Mouse (Mus musculus) intestine, postnatal 0 days (tissue): Measurements from ENCODE around the gene Cby3. TPM values are rescaled to one million over a fixed set of nuclear protein-coding genes. Genes with fewer than 3 reads are reported as not detected.

Experiments
- ATAC-seq: fragments of 200-750 bp; cut with Nextera tagmentation; 2 replicates; pipeline ENCODE4 v1.8.0; 2017; ENCODE audit warnings: mild to moderate bottlenecking, moderate TSS enrichment, moderate library complexity
- H3K27ac ChIP-seq: fragments of 300-500 bp; sonication (generic); 2 replicates; pipeline ENCODE4 v1.5.1; 2014; ENCODE audit warnings: mild to moderate bottlenecking, low read depth, low read length, moderate library complexity
- H3K27me3 ChIP-seq: fragments of 300-500 bp; sonication (generic); replicated peaks from 2 replicates; pipeline ENCODE4 v1.6.1; 2014; ENCODE audit warnings: low read length, mixed read lengths; ENCODE audit not compliant: control insufficient read depth, insufficient read depth
- H3K36me3 ChIP-seq: fragments of 300-500 bp; sonication (generic); 2 replicates; pipeline ENCODE4 v1.6.1; 2014; ENCODE audit warnings: mild to moderate bottlenecking, moderate library complexity; ENCODE audit not compliant: control insufficient read depth, insufficient read depth
- H3K4me1 ChIP-seq: fragments of 300-500 bp; sonication (generic); replicated peaks from 2 replicates; pipeline ENCODE4 v1.6.1; 2014; ENCODE audit warnings: antibody characterized with exemption, low read length, mixed read lengths; ENCODE audit not compliant: control insufficient read depth, insufficient read depth
- H3K4me2 ChIP-seq: fragments of 300-500 bp; sonication (generic); replicated peaks from 2 replicates; pipeline ENCODE4 v1.6.1; 2014; ENCODE audit warnings: low read depth, mild to moderate bottlenecking, moderate library complexity
- H3K4me3 ChIP-seq: fragments of 300-500 bp; sonication (generic); 2 replicates; pipeline ENCODE4 v1.5.1; 2014; ENCODE audit warnings: low read depth, low read length
- H3K9ac ChIP-seq: fragments of 300-500 bp; sonication (generic); 2 replicates; pipeline ENCODE4 v1.6.1; 2014; ENCODE audit warnings: mild to moderate bottlenecking, low read depth, low read length
- H3K9me3 ChIP-seq: fragments of 300-500 bp; sonication (generic); 2 replicates; pipeline ENCODE4 v1.6.1; 2016; ENCODE audit warnings: mixed run types; ENCODE audit not compliant: control insufficient read depth
- CTCF ChIP-seq: sonication (generic); IDR thresholded peaks from 2 replicates; pipeline ENCODE4 v1.5.1; 2016; ENCODE audit warnings: low read depth, mild to moderate bottlenecking, control low read depth, antibody characterized with exemption, moderate library complexity
- WGBS: fragments of 180-500 bp; shearing (Covaris S2); extraction: QIAGEN DNeasy Blood & Tissue Kit; methylation state at CpG from one replicate; pipeline ENCODE4 v1.1.7; 2014; 5-methylcytosine and 5-hydroxymethylcytosine counted together
- polyA plus RNA-seq: library from polyadenylated mRNA; unstranded; fragments of >200 nt; fragmentation: Nextera tagmentation; extraction: Ambion mirVana; gene quantifications from 2 replicates; pipeline ENCODE4 v1.2.1, GENCODE M21; 2015

Cby3 gene
- polyA plus RNA-seq, 1 experiment from 2014 or later: 0.17 TPM

GRCm38 (mm10) chr11:50379023-50379752, 24.9 kb downstream of the Cby3 start:
- Histone ChIP-seq H3K4me1 (0 out of 2 replicates have a peak, but pooled peaks cover 2% of the 10 kb centered on the region), H3K36me3 (peaks cover 22% of the 10 kb centered on the region), H3K27me3 (no peaks in the 10 kb centered on the region), H3K27ac (no peak overlapping the region), H3K4me2 (peak overlapping the region; percentile 91), H3K4me3 (peak overlapping the region; percentile 78), H3K9me3 (no peaks in the 10 kb centered on the region), H3K9ac (peak overlapping the region; percentile 96; the same call in 1 of the 2 replicates)
- no peak for TF ChIP-seq CTCF
- WGBS: 38% methylated on average over 12 of the region's 12 CpGs
- ATAC-seq: no peak

- no peak overlapping the region for H3K4me3 ChIP-seq
- H3K27ac ChIP-seq: no peak overlapping the region
- 0 out of 2 replicates have a peak, but pooled peaks cover 2% of the 10 kb centered on the region for H3K4me1 ChIP-seq
- H3K9ac ChIP-seq: no peak overlapping the region
- WGBS: 23% methylated on average over 4 of the region's 4 CpGs
- H3K27me3 ChIP-seq: no peaks in the 10 kb centered on the region
- no peak for TF ChIP-seq CTCF
- ATAC-seq: no peak
- peaks cover 35% of the 10 kb centered on the region for H3K36me3 ChIP-seq
- H3K9me3 ChIP-seq: no peaks in the 10 kb centered on the region
- H3K4me2 ChIP-seq: peak overlapping the region; percentile 30; the same call in 1 of the 2 replicates
Measured at GRCm38 (mm10) chr11:50381311-50381710, 27.0 kb downstream of the Cby3 start.

GRCm38 (mm10) chr11:50387167-50387679, 33.0 kb downstream of the Cby3 start:
- no peak for ATAC-seq
- no peak overlapping the region for H3K9ac ChIP-seq
- no peaks in the 10 kb centered on the region for H3K9me3 ChIP-seq
- WGBS: 79% methylated on average over 3 of the region's 3 CpGs
- no peak overlapping the region for H3K27ac ChIP-seq
- H3K4me1 ChIP-seq: no peaks in the 10 kb centered on the region
- TF ChIP-seq CTCF: no peak
- H3K4me3 ChIP-seq: no peak overlapping the region
- H3K27me3 ChIP-seq: no peaks in the 10 kb centered on the region
- H3K4me2 ChIP-seq: no peak overlapping the region
- H3K36me3 ChIP-seq: peaks cover 63% of the 10 kb centered on the region

GRCm38 (mm10) chr11:50387697-50388096, 33.4 kb downstream of the Cby3 start:
- no peak for ATAC-seq
- no peak overlapping the region for H3K4me2 ChIP-seq
- WGBS: 83% methylated on average over 4 of the region's 4 CpGs
- H3K27ac ChIP-seq: no peak overlapping the region; the same call in 1 of the 2 replicates
- TF ChIP-seq CTCF: no peak
- no peaks in the 10 kb centered on the region for H3K9me3 ChIP-seq
- H3K9ac ChIP-seq: no peak overlapping the region
- no peaks in the 10 kb centered on the region for H3K4me1 ChIP-seq
- H3K36me3 ChIP-seq: peaks cover 62% of the 10 kb centered on the region
- H3K4me3 ChIP-seq: no peak overlapping the region
- no peaks in the 10 kb centered on the region for H3K27me3 ChIP-seq

- Histone ChIP-seq H3K27me3 (no peaks in the 10 kb centered on the region), H3K27ac (no peak overlapping the region; the same call in 1 of the 2 replicates), H3K4me1 (no peaks in the 10 kb centered on the region), H3K4me2 (no peak overlapping the region), H3K9me3 (no peaks in the 10 kb centered on the region), H3K4me3 (no peak overlapping the region), H3K36me3 (peaks cover 57% of the 10 kb centered on the region), H3K9ac (no peak overlapping the region)
- ATAC-seq: no peak
- 89% methylated on average over 3 of the region's 3 CpGs for WGBS
- no peak for TF ChIP-seq CTCF
Measured at GRCm38 (mm10) chr11:50388217-50388929, 34.1 kb downstream of the Cby3 start.

- TF ChIP-seq CTCF: no peak
- H3K27ac ChIP-seq: peak overlapping the region; percentile 15; the same call in 1 of the 2 replicates
- no peaks in the 10 kb centered on the region for H3K27me3 ChIP-seq
- WGBS: 62% methylated on average over 3 of the region's 3 CpGs
- no peaks in the 10 kb centered on the region for H3K9me3 ChIP-seq
- H3K9ac ChIP-seq: no peak overlapping the region
- peaks cover 60% of the 10 kb centered on the region for H3K36me3 ChIP-seq
- no peak for ATAC-seq
- no peaks in the 10 kb centered on the region for H3K4me1 ChIP-seq
- H3K4me2 ChIP-seq: no peak overlapping the region
- no peak overlapping the region for H3K4me3 ChIP-seq
Measured at GRCm38 (mm10) chr11:50389011-50389410, 34.7 kb downstream of the Cby3 start.
